Mouse (Mus musculus) limb, embryonic 12.5 days (tissue): ENCODE measurements around the gene Isg20. TPM values are rescaled to one million over a fixed set of nuclear protein-coding genes. Genes with fewer than 3 reads are reported as not detected.

Experiments used
- ATAC-seq: fragments of 200-750 bp; cut with Nextera tagmentation; 2 replicates; pipeline ENCODE4 v1.8.0; 2017; ENCODE audit warnings: low read depth, moderate TSS enrichment; ENCODE audit not compliant: insufficient number of reproducible peaks, insufficient read depth, low FRiP score, low TSS enrichment
- H3K27ac ChIP-seq: fragments of 300-500 bp; sonication (generic); 2 replicates; pipeline ENCODE4 v1.5.1; 2016; ENCODE audit warnings: mild to moderate bottlenecking, moderate library complexity
- H3K27me3 ChIP-seq: fragments of 300-500 bp; sonication (generic); 2 replicates; pipeline ENCODE4 v1.6.1; 2016; ENCODE audit warnings: mild to moderate bottlenecking, moderate library complexity
- H3K36me3 ChIP-seq: fragments of 300-500 bp; sonication (generic); 2 replicates; pipeline ENCODE4 v1.6.1; 2016; ENCODE audit warnings: mild to moderate bottlenecking, moderate library complexity
- H3K4me1 ChIP-seq: fragments of 300-500 bp; sonication (generic); replicated peaks from 2 replicates; pipeline ENCODE4 v1.6.1; 2016
- H3K4me2 ChIP-seq: fragments of 300-500 bp; sonication (generic); 2 replicates; pipeline ENCODE4 v1.6.1; 2016; ENCODE audit warnings: mild to moderate bottlenecking, moderate library complexity
- H3K4me3 ChIP-seq: fragments of 300-500 bp; sonication (generic); replicated peaks from 2 replicates; pipeline ENCODE4 v1.5.1; 2016; ENCODE audit warnings: mild to moderate bottlenecking
- H3K9ac ChIP-seq: fragments of 300-500 bp; sonication (generic); replicated peaks from 2 replicates; pipeline ENCODE4 v1.6.1; 2016; ENCODE audit warnings: mild to moderate bottlenecking, moderate library complexity
- H3K9me3 ChIP-seq: fragments of 300-500 bp; sonication (generic); 2 replicates; pipeline ENCODE4 v1.6.1; 2016; ENCODE audit warnings: mild to moderate bottlenecking, moderate library complexity
- WGBS: fragments of 180-500 bp; shearing (Covaris S2); methylation state at CpG from one replicate; pipeline ENCODE4 v1.1.7; 2016; 5-methylcytosine and 5-hydroxymethylcytosine counted together
- polyA plus RNA-seq: library from polyadenylated mRNA; unstranded; fragments of >200 nt; fragmentation: Nextera tagmentation; extraction: Ambion mirVana; gene quantifications from 2 replicates; pipeline ENCODE4 v1.2.1, GENCODE M21; 2016

Gene Isg20
- polyA plus RNA-seq, 1 experiment from 2014 or later: 0.25 TPM

DNA sequence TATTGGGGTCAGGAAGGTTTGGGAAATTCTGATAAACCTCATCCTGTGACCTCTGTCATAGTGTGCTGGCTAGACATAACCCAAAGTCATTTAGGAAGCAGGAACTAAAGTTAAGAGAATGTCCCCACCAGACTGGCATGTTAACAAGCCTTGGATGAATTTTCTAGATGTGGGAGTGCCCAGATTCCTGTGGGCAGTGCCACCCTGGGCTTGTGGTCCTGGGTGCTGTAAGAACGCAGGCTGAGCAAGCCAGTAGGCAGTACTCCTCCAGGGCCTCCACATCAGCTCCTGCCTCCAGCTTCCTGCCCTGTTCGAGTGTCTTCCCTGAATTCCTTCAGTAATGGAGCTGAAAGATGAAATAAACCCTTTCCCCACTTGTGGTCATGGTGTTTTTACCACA lies 9.0 kb upstream of the Isg20 start:
- Histone ChIP-seq H3K4me1 (no peaks in the 10 kb centered on the region), H3K4me3 (no peak overlapping the region), H3K27me3 (no peaks in the 10 kb centered on the region), H3K4me2 (no peak overlapping the region), H3K27ac (no peak overlapping the region), H3K36me3 (peaks cover 51% of the 10 kb centered on the region), H3K9ac (no peak overlapping the region), H3K9me3 (no peaks in the 10 kb centered on the region)
- no peak for ATAC-seq
- WGBS: 89% methylated on average over 2 of the region's 2 CpGs

GRCm38 (mm10) chr7:78909026-78909425 lies 4.2 kb upstream of the Isg20 start:
- WGBS: 86% methylated on average over 6 of the region's 6 CpGs
- Histone ChIP-seq H3K4me1 (peaks cover 10% of the 10 kb centered on the region), H3K36me3 (peaks cover 36% of the 10 kb centered on the region), H3K9ac (no peak overlapping the region), H3K27me3 (no peaks in the 10 kb centered on the region), H3K4me2 (no peak overlapping the region), H3K9me3 (no peaks in the 10 kb centered on the region), H3K4me3 (no peak overlapping the region), H3K27ac (no peak overlapping the region)
- ATAC-seq: no peak

GRCm38 (mm10) chr7:78910336-78911098 lies 2.7 kb upstream of the Isg20 start:
- WGBS: 44% methylated on average over 6 of the region's 6 CpGs
- Histone ChIP-seq H3K4me1 (peaks cover 10% of the 10 kb centered on the region), H3K36me3 (peaks cover 28% of the 10 kb centered on the region), H3K27me3 (no peaks in the 10 kb centered on the region), H3K4me2 (no peak overlapping the region), H3K9ac (no peak overlapping the region), H3K27ac (no peak overlapping the region), H3K4me3 (no peak overlapping the region), H3K9me3 (no peaks in the 10 kb centered on the region)
- ATAC-seq: no peak

GRCm38 (mm10) chr7:78911209-78911608 lies 2.0 kb upstream of the Isg20 start:
- Histone ChIP-seq H3K4me1 (peaks cover 10% of the 10 kb centered on the region), H3K36me3 (peaks cover 21% of the 10 kb centered on the region), H3K4me2 (no peak overlapping the region), H3K9me3 (no peaks in the 10 kb centered on the region), H3K27ac (no peak overlapping the region), H3K4me3 (no peak overlapping the region), H3K9ac (no peak overlapping the region), H3K27me3 (no peaks in the 10 kb centered on the region)
- WGBS: 86% methylated on average over 4 of the region's 4 CpGs
- ATAC-seq: no peak

- H3K4me2 ChIP-seq: peak overlapping the region; percentile 36
- H3K27ac ChIP-seq: no peak overlapping the region
- WGBS: 34% methylated on average over 20 of the region's 20 CpGs
- H3K36me3 ChIP-seq: peaks cover 10% of the 10 kb centered on the region; the same call in 1 of the 2 replicates
- H3K27me3 ChIP-seq: no peaks in the 10 kb centered on the region
- peaks cover 10% of the 10 kb centered on the region for H3K4me1 ChIP-seq
- H3K9ac ChIP-seq: no peak overlapping the region
- H3K4me3 ChIP-seq: no peak overlapping the region
- no peaks in the 10 kb centered on the region for H3K9me3 ChIP-seq
- no peak for ATAC-seq
Observed at GRCm38 (mm10) chr7:78912253-78912973, 811 bp upstream of the Isg20 start.

GRCm38 (mm10) chr7:78913649-78914544 lies 673 bp downstream of the Isg20 start:
- H3K27me3 ChIP-seq: no peaks in the 10 kb centered on the region
- no peak overlapping the region for H3K4me3 ChIP-seq
- ATAC-seq: no peak
- peaks cover 10% of the 10 kb centered on the region for H3K4me1 ChIP-seq
- peaks cover 10% of the 10 kb centered on the region; the same call in 1 of the 2 replicates for H3K36me3 ChIP-seq
- no peak overlapping the region for H3K4me2 ChIP-seq
- 69% methylated on average over 19 of the region's 19 CpGs for WGBS
- H3K9ac ChIP-seq: no peak overlapping the region
- H3K9me3 ChIP-seq: no peaks in the 10 kb centered on the region
- no peak overlapping the region for H3K27ac ChIP-seq

- Histone ChIP-seq H3K4me2 (no peak overlapping the region), H3K9me3 (no peaks in the 10 kb centered on the region), H3K27ac (no peak overlapping the region), H3K9ac (no peak overlapping the region), H3K4me1 (peaks cover 10% of the 10 kb centered on the region), H3K4me3 (no peak overlapping the region), H3K27me3 (no peaks in the 10 kb centered on the region), H3K36me3 (peaks cover 6% of the 10 kb centered on the region; the same call in 1 of the 2 replicates)
- ATAC-seq: no peak
- 61% methylated on average over 3 of the region's 3 CpGs for WGBS
Observed at GRCm38 (mm10) chr7:78914545-78914845, 1.3 kb downstream of the Isg20 start.

DNA sequence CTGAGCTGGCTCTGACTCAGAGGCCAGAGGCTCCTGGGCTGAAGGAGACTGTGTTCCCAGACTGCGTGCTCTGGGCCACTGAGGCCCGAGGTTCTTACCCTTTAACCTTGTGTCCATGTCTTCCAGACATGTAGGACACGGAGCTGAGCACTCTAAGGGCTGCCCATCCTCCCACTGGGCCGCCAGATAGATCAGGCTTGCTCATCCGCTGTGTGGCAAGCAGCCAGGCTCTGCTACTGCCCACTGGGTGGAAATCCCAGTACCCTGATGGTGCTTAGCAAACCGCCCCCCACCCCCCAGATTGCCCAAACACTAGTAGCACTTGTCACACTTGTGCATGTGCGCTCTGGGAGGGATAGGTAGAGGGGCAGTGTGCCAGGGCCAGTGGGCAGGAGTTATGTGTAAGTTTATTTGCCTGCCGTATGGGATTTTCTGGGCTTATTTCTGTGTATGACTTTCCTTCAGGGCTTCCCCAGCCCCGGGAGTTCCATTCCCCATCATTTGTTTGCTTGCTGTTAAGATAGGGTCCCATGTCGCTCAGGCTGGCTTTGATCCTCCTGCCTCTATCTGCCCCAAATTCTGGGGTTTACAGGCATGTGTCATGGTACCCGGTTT lies 1.8 kb downstream of the Isg20 start:
- Histone ChIP-seq H3K4me3 (no peak overlapping the region), H3K9me3 (no peaks in the 10 kb centered on the region), H3K4me2 (no peak overlapping the region), H3K27me3 (no peaks in the 10 kb centered on the region), H3K27ac (no peak overlapping the region), H3K4me1 (peaks cover 10% of the 10 kb centered on the region), H3K9ac (no peak overlapping the region), H3K36me3 (peaks cover under 1% of the 10 kb centered on the region; the same call in 1 of the 2 replicates)
- WGBS: 81% methylated on average over 11 of the region's 11 CpGs
- ATAC-seq: no peak

- H3K27me3 ChIP-seq: peaks cover 4% of the 10 kb centered on the region
- no peak overlapping the region for H3K4me2 ChIP-seq
- H3K9me3 ChIP-seq: no peaks in the 10 kb centered on the region
- H3K4me1 ChIP-seq: no peaks in the 10 kb centered on the region
- no peak overlapping the region for H3K9ac ChIP-seq
- 51% methylated on average over 4 of the region's 4 CpGs for WGBS
- no peak overlapping the region for H3K4me3 ChIP-seq
- no peak overlapping the region for H3K27ac ChIP-seq
- H3K36me3 ChIP-seq: no peaks in the 10 kb centered on the region
- ATAC-seq: no peak
Observed at GRCm38 (mm10) chr7:78918686-78919085, 5.5 kb downstream of the Isg20 start.

GRCm38 (mm10) chr7:78922506-78922905 lies 9.3 kb downstream of the Isg20 start:
- H3K9me3 ChIP-seq: no peaks in the 10 kb centered on the region
- no peak overlapping the region for H3K27ac ChIP-seq
- H3K27me3 ChIP-seq: peaks cover 6% of the 10 kb centered on the region
- no peak overlapping the region for H3K9ac ChIP-seq
- H3K4me2 ChIP-seq: no peak overlapping the region
- WGBS: 77% methylated on average over 7 of the region's 7 CpGs
- H3K4me3 ChIP-seq: no peak overlapping the region
- ATAC-seq: no peak
- no peaks in the 10 kb centered on the region for H3K4me1 ChIP-seq
- H3K36me3 ChIP-seq: no peaks in the 10 kb centered on the region

GRCm38 (mm10) chr7:78924300-78924699 lies 11.1 kb downstream of the Isg20 start:
- Histone ChIP-seq H3K36me3 (no peaks in the 10 kb centered on the region), H3K4me1 (no peaks in the 10 kb centered on the region), H3K27ac (no peak overlapping the region), H3K9ac (no peak overlapping the region), H3K4me2 (no peak overlapping the region), H3K9me3 (no peaks in the 10 kb centered on the region), H3K27me3 (peaks cover 6% of the 10 kb centered on the region), H3K4me3 (no peak overlapping the region)
- no peak for ATAC-seq
- 10% methylated on average over 6 of the region's 6 CpGs for WGBS
